Mouse (Mus musculus) urinary bladder, postnatal 36 days (tissue): ENCODE measurements at regions not wholly inside any gene's neighbourhood (a gene's known extent, or its start where the extent isn't known, plus 50 kb on each side); places are given as distances from the start of the nearest gene placed in this dataset.

ENCODE experiments used
- DNase-seq, 2 experiments: peaks; one replicate each; pipeline ENCODE4 v3.0.0; 2022; ENCODE audit warnings: low spot score in 2 of 2, mixed read lengths in 1 of 2

DNA sequence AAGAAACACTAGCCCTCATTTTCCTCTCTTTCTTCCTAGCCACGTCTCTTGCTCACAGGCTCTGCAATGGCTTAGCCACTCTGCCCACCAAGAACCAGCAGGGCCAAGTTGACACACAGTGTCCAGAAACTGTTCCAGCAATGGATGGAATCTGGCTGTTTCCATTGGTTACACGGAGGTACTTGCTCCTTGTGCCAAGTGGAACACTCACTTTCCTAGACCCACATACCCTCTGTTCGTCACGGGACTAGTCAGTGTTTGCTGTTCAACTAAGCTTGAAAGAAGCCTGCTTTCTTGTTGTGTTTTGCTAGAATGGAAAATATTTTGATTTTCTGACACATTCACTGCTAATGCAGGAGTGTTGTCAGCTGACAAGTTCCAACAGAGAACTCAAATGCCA lies 575.7 kb upstream of the Gulo start:
- DNase-seq = no peak

DNA sequence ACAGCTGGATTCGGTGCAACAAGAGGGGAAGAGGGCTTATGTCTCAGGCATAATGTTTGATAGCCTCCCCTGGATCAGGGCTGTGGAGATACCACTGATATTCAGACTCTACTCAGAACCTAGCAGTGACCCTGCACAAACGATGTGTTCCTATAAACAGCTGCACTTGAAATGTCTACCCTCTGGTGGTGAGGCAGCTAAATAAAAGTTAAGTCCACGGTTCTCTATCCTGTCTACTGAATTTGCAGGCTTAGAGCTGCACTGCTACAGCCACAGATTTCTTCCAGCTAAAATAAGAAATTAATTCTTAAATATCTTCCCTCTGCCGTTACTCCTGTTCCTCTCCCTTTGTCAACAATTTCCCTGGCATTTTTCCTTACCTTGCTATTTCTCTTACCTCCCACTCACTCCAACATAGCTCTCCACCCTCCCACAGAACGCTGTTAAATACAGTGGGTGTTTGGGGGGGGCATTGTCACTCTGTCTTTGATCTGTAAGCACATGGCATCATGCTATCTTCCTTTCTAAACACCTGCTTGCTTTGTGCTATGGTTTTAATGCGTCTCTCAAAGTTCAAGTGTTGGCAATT lies 571.0 kb upstream of the Gulo start:
- DNase-seq = no peak

DNA sequence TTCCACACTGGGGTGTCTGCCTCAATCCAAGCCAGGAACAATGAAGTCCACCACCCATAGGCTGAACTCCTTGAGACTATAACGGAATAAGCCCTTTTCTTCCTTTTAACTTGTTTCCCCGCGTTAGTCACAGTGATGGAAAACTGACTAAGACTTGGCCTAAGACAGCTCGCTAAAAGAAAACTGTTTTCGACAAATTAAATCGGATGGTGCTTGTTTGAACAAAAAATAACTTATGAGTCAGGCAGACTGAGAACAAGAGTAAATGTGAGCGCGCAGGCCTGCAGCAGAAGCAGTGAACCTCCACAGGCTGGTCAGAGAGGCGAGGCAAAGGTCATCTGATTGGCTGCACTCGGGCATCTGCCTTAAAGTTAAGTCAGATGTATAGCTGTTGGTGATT lies 557.6 kb upstream of the Gulo start:
- no peak for DNase-seq

DNA sequence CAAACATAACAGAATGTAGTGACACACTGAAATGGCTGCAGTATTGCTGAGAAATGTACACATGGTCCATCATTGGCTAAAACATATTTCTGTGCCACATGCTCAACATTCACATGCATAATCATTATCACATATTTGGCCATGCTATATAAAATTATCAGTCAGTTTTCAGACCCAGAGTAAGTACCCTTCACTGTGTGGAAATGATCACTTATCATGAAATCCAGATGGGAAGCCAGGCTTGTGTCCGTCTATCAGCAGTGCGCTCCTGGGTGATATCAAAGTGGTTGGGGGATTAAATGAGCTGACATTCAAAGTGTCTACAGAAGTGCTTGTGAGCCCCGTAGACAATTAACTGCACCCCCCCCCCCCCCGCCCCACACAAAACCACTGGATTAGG lies 553.7 kb upstream of the Gulo start:
- no peak for DNase-seq

DNA sequence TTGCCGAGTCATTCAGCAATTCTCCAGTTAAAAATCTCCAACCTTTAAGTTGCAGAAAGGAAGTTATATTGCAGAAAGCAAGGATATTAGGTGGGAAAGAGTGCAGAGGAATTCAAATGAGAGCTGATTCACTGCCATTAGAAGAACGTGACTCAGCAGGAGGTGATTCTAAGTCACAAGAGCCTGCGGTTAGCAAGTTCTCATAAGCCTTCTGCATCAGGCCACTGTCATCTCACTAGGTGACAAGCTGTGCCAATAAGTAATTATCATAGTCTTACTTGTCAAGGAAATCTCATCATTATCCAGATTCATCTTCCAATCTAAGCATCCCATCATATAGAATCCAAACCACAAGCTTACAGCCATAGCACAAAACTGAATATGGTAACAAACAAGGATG lies 552.7 kb upstream of the Gulo start:
- DNase-seq = no peak

DNA sequence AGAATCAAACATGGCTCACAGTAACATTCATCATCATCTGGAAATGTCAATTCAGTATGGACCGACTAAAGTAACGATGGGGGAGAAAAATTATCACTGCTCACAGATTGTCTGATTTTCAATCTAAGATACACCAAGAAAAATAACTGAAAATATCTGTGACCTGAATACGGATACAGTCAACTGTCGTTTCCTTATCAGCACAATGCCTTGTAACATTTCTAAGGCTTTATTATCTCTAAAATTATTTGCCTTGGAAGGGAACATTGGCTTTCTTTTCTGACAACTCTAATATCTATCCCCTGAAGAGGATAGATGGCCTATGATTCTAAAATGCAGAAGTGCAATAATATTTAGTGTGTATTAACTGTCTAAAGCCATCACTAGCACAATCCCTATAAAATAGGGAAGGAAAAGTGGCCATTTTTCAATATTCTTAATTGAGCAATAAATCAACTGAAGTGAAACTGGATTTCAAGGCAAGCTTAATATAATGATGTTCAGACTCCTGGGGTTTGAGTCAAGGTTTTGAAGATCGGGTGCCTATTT lies 552.1 kb upstream of the Gulo start:
- DNase-seq = no peak

DNA sequence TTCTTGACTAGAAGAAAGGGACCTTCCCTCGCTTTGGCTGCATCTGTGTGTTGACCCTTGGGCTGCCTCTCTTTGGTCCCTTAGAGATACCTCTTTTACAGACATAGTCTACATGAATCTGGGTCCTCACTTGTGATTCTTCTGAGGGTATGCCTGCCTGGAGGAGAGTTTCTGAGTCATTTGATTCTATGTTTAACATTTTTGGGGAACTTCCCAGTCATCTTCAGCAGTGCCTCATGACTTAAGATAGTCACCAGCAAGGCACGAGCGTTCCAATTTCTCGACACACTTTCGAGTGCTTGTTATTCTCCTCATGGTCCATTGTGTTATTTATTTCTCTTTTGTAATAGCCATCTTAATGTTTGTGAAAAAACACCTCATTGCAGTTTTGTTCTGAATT lies 549.4 kb upstream of the Gulo start:
- no peak for DNase-seq

DNA sequence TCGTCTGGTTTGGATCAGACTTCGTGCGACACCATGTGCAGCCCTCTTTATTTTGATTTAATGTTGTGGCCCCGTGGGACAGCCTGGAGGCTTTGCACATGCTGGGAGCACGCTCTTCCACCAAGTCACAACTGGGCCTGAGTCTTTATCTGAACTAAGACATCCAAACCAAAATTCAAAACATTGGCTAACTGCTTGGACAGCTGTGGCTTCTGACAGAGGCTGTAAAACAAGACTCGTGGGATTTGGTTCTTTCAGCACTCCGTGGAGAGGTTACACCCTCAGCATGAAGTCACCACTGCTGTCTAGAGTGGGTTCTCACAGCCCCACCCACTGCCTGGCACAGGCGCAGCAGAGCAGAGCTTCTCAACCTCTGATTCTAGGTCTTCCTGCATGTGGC lies 548.6 kb upstream of the Gulo start:
- DNase-seq = peak; percentile 28 to 50

DNA sequence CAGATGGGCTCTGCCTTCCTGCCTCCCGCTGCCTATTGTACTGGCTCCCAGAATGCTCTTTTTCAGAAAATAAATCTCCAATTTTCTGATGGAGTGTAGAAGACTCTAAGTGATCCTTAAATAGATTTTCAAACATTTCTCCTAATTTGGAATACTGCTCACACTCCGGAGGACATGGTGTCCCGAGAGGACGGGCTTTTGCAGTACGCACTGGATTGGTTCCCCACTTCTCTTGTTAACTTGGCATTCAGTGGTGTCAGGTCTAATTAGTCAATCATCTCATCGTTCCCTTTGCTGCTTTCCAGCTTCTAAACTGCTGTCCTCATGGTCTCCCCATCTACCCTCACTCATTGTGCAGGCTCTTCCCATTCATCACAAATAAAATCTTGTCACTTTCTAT lies 529.5 kb upstream of the Gulo start:
- DNase-seq = no peak

DNA sequence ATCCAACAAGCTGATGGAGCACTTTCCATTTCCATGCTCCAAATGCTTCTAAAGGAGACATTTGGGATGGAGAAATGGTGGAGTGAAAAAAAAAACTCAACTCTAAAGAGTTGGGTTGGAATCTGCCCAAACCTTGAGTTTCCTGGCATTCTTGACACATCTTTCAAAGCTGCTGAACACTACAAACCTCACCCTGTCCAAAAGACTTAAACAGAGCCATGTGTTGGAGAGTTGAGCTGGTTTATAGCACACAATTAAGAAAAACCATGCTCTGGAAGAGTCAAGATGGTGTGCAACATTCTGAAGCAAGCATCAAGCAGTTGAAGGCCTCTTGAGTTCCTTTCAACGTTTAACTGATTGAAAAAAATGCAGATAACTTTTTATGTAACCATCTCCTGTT lies 525.7 kb upstream of the Gulo start:
- DNase-seq = no peak

DNA sequence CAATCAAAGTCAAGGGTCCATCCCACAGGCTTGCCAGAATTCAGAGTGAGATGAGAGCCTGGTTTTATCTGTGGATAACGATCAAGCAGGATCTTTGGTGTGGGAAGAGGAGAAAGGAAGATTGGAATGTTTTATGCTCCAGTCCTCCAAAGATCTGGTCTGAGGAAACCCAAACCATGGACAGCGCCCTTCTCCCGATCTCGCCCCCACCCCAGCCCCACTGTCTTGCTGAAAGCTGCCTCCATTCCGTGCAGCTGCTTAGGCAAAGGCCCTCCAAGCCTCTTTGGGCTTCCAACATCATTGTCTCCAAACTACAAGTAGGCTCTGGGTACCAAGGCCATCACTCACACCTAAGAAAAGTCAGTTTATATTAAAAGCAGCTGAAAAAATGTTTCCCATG lies 519.1 kb upstream of the Gulo start:
- DNase-seq = no peak

DNA sequence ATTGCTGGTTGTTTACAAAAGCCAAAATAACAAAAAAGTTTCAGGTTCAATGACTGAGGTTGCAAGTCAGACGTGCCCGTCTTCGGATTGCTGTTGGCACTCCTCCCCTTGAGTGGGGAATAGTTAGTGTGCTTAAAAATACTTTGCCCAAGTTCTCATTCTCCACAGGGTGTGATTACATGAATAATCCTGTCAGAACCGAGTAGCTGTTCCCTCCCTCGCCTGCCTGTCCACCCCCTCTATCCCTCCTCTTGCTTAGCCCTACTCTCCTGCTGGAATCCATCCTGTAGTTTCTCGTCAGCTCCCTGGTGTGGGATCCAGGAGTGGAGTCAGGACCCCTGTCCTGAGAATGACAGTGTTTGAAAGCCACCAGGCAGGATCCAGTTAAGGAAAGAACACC lies 518.1 kb upstream of the Gulo start:
- DNase-seq = no peak

DNA sequence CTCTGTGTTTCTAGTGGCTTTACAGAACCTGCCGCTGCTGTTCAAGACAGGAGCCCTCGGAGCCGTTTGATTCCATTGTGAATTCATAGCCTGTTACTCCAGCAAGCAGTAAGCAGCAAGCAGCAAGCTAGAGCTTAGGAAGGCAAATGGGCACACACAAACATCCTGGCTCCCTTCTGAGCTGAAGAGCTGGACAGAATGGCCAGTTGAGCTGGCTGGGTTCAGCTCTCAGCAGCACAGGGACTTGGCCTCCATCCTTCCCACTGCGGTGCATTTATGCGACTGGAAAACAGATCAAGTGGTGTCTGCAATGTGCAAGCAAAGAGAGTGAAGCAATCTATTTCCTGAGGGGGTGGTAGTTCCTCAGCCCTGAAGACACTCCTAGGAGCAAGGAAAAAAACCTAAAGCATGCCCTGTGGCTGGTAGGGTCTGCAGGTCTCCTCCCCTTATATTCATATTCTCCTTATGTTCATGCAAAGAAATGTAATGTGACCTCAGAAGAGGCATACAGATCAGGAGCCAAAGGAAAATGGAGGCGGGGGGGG lies 513.9 kb upstream of the Gulo start:
- peak in 1 of 2 experiments; percentile 34 for DNase-seq

DNA sequence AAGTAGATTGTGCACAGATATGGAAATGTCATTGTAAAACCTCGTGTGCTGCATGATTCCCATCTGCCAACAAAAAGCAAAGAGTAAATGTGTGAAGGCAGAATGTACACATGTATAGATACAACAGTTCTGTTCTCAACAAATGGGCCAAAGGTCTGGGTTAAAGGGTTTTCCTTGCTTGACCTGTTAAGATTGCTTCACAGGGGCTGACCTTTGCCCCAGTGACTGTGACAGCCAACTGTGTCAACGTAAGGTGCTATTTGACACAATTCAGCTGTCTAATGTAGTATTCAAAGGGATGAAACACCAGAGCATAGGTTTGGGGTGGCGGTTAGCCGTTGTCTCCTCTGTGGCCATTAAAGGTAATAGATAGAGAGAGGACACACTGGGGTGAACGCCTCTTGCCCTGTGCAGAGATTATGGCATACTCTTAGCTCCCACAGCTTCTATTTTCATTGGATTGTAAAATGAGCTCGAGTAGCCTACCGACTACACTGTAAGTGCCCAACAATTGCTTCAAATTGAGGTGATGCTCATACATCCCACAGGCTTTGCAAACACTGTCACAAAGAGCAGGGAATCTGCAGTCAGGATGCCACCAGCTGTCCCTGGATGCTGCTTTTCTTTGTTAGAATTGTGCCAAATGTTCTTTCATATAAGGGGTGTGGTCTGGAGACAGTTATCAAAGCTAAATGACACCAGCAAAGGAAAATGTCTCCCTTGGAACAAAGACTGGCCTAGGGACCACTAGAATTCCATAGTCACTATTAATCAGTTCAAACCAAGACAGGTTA lies 513.0 kb upstream of the Gulo start:
- DNase-seq = peak in 1 of 2 experiments; percentile 30

DNA sequence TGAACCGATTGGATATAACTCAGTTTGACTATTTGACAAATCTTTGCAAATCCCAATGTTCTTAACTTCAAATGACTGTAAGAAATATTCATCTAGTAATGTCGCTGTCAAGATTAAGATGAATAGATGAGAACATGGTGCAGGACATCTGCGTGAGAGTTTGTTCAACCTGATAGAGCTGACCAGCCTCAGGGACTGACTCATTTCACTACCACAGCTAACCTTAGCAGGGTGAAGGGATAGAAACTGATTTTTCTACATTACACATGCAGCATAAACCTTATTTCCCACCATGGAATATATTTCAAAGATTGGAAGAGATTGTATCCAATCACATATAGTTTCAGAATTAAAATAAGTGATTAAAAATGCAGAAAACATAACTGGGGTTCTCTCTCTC lies 507.8 kb upstream of the Gulo start:
- no peak for DNase-seq

DNA sequence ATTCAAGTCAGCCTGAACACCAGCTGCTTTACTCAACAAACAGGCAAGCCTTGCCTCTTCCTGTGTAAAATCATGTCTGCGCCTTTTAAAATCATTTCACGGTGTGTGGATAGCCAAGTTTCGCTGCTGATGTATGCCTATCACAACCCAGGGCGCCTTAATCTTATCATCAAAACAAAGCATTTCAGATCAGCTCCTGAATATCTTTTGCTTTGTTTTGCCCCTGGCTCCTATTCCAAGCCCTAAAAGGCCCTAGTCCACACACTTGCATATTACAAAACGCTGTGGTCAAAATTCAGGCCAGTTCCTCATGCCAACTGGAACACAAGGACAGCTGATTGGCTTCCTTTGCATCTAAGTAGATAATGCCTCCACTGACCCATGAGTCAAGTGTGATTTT lies 501.7 kb upstream of the Gulo start:
- no peak for DNase-seq

DNA sequence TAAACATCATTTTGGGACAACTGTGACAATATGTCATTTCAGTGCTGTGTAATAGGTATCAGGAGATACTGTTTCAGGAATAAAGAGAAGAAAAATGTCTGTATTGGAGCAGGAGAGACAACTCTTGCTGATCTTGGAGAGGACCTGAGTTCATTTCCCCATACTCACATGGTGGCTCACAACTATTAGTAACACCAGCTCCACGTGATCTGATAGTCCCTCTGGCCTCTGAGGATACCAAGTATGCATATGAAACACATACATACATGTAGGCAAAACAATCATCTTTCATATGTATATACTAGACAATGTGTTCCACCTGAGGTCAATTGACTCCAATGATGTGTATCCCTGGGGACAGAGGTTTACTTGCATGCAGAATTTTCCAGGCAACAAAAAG lies 501.2 kb upstream of the Gulo start:
- DNase-seq = no peak

DNA sequence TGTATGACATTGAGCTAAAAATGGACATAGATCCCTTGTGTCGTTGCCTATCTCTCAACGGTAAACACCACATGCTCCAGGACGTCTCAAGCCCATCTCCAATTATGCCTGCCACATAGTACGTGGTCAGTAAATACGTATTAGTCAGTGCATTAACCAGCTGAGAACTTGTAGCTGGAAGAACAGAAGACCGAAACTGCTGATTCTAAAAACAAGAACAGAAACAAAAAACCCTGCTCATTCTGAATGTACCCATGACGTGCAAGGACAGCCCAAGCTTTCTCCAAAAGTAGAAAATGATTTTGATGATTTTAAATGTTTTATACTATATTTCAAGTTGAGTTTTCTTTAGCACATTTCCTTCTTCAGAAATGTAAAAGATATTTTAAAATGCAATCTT lies 500.7 kb upstream of the Gulo start:
- DNase-seq = no peak

DNA sequence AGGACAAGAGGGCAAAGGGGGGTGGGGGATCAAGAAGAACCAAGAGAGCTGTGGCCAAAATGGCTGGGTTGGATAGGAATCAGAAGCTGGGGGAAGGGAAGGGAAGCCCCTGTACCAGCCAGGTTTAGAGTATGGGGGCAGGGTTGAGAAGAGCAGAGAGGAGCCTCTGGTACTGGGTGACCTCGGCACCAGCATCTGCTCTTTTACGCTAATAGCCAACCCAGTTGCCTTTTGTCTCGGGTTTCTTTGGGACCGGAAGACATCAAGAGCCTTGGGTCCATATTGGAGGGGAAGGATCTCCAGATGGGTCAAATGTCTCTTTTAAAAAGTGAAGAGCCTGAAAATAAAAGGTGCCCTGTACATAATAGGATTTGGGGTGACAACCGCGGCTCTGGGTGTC lies 493.0 kb upstream of the Gulo start:
- DNase-seq = no peak

DNA sequence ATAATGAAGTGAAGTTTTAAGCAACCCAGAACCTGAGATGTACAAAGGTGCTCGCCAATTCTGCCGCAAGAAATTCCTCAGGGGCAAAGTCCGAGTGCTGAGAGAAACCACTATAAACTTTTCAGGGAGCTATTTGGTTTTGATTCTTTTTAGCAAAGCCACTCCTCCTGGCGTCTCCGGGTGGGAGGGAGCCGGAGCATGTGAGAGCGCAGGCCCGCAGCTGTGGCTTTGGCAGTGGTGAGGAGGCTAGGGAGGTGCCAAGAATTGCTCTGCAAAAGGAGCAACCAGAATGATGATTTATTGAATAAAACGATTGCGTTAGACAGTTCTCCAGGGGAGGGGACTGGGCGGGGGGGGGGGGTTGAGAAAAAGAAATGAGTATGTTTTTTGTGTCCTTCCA lies 490.9 kb upstream of the Gulo start:
- peak; percentile 27 to 80 for DNase-seq

DNA sequence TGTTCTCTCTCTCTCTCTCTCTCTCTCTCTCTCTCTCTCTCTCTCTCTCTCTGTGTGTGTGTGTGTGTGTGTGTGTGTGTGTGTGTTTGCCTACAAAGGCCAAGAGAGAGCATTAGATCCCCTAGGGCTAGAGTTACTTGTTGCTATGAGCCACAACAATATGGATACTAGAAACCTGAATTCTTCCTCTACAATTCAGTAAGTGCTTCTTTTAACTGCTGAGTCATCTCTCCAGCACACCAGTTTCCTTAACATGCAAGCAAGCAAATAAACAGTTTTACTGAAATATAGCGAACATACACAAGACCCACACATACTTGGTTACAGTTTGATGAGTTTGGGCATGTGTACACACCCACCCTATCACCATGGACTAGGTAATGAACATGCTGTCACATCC lies 486.1 kb upstream of the Gulo start:
- no peak for DNase-seq

DNA sequence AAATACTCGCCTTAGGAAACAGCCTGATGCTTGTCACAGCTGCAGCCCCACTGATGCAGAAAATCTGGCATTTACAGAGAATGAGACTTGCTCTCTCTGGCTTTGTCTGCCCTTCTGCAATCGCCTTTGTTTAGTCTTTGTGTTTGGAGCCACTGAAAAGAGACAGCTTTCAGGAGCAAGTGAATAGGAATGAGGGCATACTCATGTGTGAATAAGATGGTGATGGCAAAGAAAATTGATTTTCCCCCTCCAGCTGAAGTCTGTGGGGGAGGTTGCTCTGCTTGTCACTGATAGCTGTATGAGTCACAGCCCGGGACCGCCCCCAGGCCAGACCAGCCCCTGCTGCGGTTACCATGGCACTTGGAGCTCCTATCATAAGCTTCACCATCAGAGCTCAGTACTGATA lies 485.5 kb upstream of the Gulo start:
- peak; percentile 13 to 33 for DNase-seq

DNA sequence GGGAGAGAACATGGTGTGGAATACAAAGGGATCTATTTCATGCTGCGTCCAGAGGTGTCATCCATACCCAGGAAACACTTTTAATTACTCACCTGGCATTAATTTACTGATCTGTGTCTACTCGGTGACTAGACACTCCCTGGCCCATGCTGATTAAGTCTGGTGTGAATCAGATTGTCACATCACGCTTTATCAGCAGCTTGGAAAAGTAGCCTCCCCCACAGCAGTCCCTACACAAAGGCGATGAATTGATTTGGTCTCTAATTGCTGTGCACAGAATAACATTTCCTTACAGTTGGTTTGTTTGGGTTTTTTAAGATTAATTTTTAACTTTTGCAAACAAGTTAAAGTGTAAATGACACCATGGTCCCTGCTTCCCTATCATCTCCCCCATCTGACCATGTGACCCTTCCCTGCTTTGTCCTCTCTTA lies 484.7 kb upstream of the Gulo start:
- no peak for DNase-seq
